Mouse (Mus musculus): ENCODE measurements around the gene Zfp790. TPM values are rescaled to one million over a fixed set of nuclear protein-coding genes. Genes with fewer than 3 reads are reported as not detected.
A peak's percentile ranks its signal among the peaks of the same experiment; 100 is the strongest.

Zfp790 gene
- polyA plus RNA-seq (2015; fragmentation: Nextera tagmentation; extraction: Ambion mirVana) = 6.4 TPM in 2 replicates

DNA sequence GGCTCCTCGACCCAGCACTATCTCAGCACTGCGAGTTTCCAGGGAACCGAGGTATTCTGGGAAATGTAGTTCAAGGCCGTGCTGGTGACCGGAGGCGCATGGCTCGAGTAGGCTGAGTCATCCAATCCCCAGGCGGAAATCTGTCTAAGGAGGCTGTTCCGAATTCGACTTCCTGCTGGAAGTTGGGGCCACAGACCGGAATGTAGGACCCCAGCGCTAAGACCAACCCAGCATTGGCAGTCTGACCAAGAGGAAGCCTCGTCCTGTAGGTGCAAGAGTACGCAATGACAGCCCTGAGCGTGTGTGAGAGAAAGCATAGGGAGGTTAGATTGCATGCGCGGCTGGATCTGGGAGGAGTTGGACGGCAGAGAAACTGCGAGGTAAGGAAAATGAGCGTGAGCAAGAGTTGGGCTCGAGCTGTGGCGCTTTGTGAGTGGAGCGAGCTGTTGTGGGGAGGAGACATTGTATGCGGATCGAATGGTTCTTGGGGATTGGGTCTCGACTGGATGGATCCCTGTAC lies at the start of gene Zfp790:
TSS of gene Zfp790 (plus strand) at position 205 of the 520 bp plus-strand sequence.

DNA sequence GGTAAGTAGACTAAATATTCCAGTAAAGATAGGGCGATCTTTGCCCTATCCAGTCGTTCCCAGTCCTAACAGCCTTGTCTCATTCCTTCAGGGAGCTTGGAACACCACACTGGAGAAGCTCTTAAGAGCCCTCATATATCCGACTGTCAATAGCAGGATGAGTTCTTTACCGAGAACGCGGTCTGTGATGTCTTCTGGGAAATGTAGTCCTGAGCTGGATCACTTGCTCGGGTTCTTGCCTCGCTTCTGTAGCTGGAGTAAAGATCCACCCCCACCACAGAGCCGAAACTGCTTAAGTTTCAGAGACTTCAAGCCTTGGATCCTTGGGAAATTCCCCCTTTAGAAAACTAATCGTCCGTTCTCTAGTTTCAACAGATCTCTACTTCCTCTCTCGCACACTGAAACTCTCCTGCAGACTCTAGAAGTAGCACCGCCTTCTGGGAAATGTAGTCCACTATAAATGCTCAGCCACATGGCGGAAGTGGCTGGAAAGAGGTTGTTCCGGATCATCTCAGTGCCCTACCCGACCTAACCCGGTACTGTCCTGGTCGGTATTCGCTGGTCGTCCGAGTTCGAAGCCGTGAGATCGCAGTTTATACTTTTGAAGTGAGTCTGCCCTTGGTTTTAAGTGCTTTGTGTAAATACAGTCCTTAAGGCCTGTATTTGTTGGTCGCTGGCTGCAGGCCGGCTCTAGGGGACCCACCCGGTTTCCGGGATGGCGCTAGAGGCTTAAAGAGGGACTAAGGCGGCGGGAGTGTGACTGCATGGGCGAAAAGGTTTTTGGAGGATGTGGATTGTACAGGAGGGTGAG lies 47.6 kb upstream of the Zfp790 start, which contains the start of gene Zfp84:
TSS of gene Zfp84 (plus strand) at position 463 of the 811 bp plus-strand sequence.

DNA sequence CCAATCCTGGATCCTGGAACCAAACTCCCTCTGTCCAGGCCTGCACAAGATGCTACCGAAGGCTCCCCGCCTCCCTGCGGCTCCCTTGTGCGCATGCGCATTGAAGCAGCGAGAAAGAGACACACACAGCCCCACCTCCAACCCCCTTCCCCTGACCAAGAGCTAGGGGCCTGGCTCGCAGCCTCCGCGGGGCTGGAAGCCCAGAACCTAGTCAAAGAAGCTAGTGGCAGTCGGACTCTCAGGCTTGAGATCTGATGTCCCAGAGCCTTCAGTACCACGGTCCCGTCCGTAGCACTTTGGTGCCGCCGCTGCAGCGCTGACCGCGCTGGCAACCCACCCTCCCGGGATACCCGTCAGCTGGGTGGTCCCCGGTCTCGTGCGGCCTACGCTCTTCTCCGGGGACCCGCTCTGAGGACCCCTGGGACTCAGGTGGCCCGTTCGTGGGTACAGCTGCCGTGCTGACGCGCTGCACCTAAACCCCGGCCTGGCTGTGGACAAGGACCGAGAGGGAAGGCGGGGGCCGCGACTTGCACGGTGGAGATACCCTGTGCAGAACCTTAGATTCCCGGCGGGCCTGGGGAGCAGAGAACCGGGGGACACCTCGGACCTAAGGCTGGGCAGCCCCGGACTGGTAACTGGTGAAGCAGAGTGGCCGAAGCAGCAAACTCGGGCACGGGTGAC lies 31.9 kb upstream of the Zfp790 start, which contains the start of gene Zfp30:
TSS of gene Zfp30 (plus strand) at position 128 of the 681 bp plus-strand sequence.

DNA sequence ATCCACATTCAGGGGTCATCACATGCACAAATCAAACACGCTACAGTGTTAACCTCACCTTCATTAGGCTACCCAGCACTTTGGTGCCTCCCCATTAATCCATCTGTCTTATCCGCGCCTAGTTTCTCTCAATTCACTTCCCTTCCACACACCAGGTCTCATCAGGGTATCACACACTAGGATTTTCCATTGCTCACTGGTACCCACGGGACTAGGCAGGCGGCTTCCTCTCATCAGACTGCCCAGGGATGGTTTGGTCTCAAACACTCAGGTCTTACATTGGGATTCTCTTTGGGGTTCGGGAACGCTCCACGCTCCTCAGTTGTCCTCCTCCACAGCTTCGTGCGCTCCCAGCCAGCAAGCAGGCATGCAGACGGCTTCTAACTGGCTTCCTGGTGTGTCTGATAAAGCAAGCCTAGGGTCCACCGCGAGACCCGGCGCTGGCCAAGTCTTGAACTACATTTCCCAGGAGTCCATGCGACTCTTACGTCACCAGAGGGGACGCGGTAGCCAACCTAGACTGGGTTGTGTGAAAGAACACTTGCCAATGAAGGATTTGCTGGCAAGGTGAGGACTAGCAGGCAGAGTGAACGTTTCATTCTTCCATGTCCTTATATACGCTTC lies 37.4 kb downstream of the Zfp790 start, which contains the start of gene Zfp940:
TSS of gene Zfp940 (minus strand) at position 451 of the 624 bp plus-strand sequence.

DNA sequence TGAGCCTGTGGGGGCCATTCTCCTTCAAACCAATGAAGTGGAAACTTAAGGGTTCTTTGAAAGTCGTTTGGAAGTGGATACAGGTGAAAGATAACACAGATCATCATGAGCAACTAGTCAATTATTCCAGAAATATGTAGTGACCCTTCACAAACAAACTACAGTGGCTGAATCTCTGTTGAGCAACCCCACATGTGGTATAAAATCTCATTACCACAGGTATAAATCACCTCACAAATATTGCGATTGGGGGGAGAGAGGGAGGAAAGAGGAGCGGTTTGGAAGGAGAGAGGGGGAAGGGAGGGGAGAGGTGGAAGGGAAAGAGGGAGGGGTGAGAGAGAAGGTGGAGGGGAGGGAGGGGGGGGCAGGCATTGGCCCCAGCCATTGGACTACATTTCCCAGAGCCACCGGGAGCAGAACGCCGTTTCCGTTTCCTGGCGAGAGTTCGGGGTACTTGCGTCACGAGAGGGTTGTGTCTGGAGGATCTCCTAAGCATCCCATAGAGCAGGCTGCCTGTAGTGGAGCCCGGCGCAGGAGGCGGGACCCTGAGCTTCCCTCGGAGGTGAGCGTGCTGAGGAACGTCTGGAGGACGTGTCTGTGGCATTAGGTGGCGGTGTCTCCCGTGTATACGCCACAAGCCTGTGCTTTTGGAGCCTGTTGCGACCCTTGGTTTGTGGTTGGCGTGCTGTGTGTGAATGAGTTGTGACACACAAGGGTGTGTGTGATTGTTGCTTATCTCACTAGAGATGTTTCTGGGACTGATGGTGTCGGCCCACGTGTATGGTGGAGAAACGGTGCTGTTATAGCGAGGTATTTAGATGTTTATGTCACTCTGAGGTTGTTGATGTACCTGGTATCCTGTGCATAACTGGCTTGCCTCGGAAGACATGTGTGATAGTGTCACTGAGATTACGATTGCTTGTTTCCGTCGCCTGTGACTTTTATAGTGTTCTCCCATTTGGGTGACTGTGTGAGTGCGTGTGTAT lies 43.9 kb downstream of the Zfp790 start, which contains the start of gene Zfp420:
TSS of gene Zfp420 (plus strand) at position 448 of the 986 bp plus-strand sequence.

MicroRNAs within 50 kb of the gene (microRNA counts, 519-probe panel; counts per million panel counts)
- 296 counts per million, percentile 58 among the panel's probes with 10 or more counts for microRNA mmu-miR-1964

Small RNAs within 50 kb of the gene (microRNA-seq; reads per million reads assigned to microRNA genes)
- 1.6 to 1.9 reads per million in 2 experiments for gene Mir1964

Other genes starting within 250 kb of the Zfp790 start
- gene Catsperg2, start 89.1 kb upstream of the Zfp790 start, polyA plus RNA-seq (2015; fragmentation: Nextera tagmentation; extraction: Ambion mirVana) = not detected in 2 replicates
- 7.2 and 7.7 TPM in 2 replicates for gene Zfp84, start 47.6 kb upstream of the Zfp790 start, polyA plus RNA-seq (2015; fragmentation: Nextera tagmentation; extraction: Ambion mirVana)
- gene Zfp30, start 32.1 kb upstream of the Zfp790 start, polyA plus RNA-seq (2015; fragmentation: Nextera tagmentation; extraction: Ambion mirVana) = 8.1 and 9.6 TPM in 2 replicates
- 0.67 and 0.78 TPM in 2 replicates for gene Zfp940, start 37.6 kb downstream of the Zfp790 start, polyA plus RNA-seq (2015; fragmentation: Nextera tagmentation; extraction: Ambion mirVana)
- 3.1 and 3.4 TPM in 2 replicates for gene Zfp420, start 43.9 kb downstream of the Zfp790 start, polyA plus RNA-seq (2015; fragmentation: Nextera tagmentation; extraction: Ambion mirVana)
- 4.8 and 6.9 TPM in 2 replicates for gene Zfp27, start 90.5 kb downstream of the Zfp790 start, polyA plus RNA-seq (2015; fragmentation: Nextera tagmentation; extraction: Ambion mirVana)
- 4.1 and 5.6 TPM in 2 replicates for gene Zfp383, start 92.1 kb downstream of the Zfp790 start, polyA plus RNA-seq (2015; fragmentation: Nextera tagmentation; extraction: Ambion mirVana)
- 4.9 and 5.2 TPM in 2 replicates for gene Zfp74, start 138.0 kb downstream of the Zfp790 start, polyA plus RNA-seq (2015; fragmentation: Nextera tagmentation; extraction: Ambion mirVana)
- 31.5 and 37.1 TPM in 2 replicates for gene Zfp568, start 167.8 kb downstream of the Zfp790 start, polyA plus RNA-seq (2015; fragmentation: Nextera tagmentation; extraction: Ambion mirVana)
- 1.8 and 2.2 TPM in 2 replicates for gene Zfp14, start 235.3 kb downstream of the Zfp790 start, polyA plus RNA-seq (2015; fragmentation: Nextera tagmentation; extraction: Ambion mirVana)